Mouse (Mus musculus): ENCODE results near the gene Gse1.

- no peak for TF ChIP-seq POLR2A (IDR thresholded peaks at IDR 0.05; ENCODE audit: borderline replicate concordance, control insufficient read depth, low read depth, low read length)
- TF ChIP-seq CTCF (IDR thresholded peaks at IDR 0.05; ENCODE audit: control insufficient read depth, insufficient read depth, low read length) = no peak
These were observed 391.3 kb downstream of the Gse1 start for GRCm38 (mm10) chr8:120619235-120620180.
